Mouse (Mus musculus) MEL (cell line): ENCODE measurements at regions not wholly inside any gene's neighbourhood (a gene's known extent, or its start where the extent isn't known, plus 50 kb on each side); places are given as distances from the start of the nearest gene placed in this dataset.

ENCODE experiments used
- DNase-seq: peaks from one replicate; pipeline ENCODE4 v3.0.0; 2011; ENCODE audit warnings: low read depth, low spot score
- H3K27ac ChIP-seq: 2 replicates; pipeline ENCODE4 v1.5.1; 2012; ENCODE audit warnings: low read depth, mild to moderate bottlenecking, control low read depth, low read length, moderate library complexity; ENCODE audit not compliant: control insufficient read depth
- H3K27me3 ChIP-seq, 2 experiments: fragments of 150-350 bp in 1 of 2; sonication (generic) in 1 of 2; 2 replicates each; pipeline ENCODE4 v1.6.1; 2012; ENCODE audit warnings: low read length in 2 of 2, mild to moderate bottlenecking in 2 of 2, improper control_type of control experiment in 1 of 2, moderate library complexity in 1 of 2; ENCODE audit not compliant: insufficient read depth in 2 of 2, control insufficient read depth in 1 of 2
- H3K36me3 ChIP-seq, 2 experiments: 2 replicates each; pipeline ENCODE4 v1.6.1; 2012 to 2014; ENCODE audit warnings: low read length in 2 of 2, improper control_type of control experiment in 1 of 2, inconsistent platforms in 1 of 2, mild to moderate bottlenecking in 1 of 2; ENCODE audit not compliant: insufficient read depth in 2 of 2, control insufficient read depth in 1 of 2
- H3K4me1 ChIP-seq, 2 experiments: fragments of 150-350 bp in 1 of 2; sonication (generic) in 1 of 2; 2 replicates each; pipeline ENCODE4 v1.6.1; 2012; ENCODE audit warnings: low read length in 2 of 2, improper control_type of control experiment in 1 of 2, mild to moderate bottlenecking in 1 of 2; ENCODE audit not compliant: insufficient read depth in 2 of 2, control insufficient read depth in 1 of 2
- H3K4me3 ChIP-seq, 2 experiments: fragments of 150-350 bp in 1 of 2; sonication (generic) in 1 of 2; 2 replicates each; pipeline ENCODE4 v1.5.1; 2012; ENCODE audit warnings: low read depth in 2 of 2, low read length in 2 of 2, mild to moderate bottlenecking in 2 of 2, moderate library complexity in 2 of 2, control low read depth in 1 of 2, improper control_type of control experiment in 1 of 2; ENCODE audit not compliant: control insufficient read depth in 1 of 2, insufficient read depth in 1 of 2
- H3K79me2 ChIP-seq: 2 replicates; pipeline ENCODE4 v1.6.1; 2012; ENCODE audit warnings: mild to moderate bottlenecking, low read length, moderate library complexity; ENCODE audit not compliant: control insufficient read depth, poor library complexity, insufficient read depth
- H3K9ac ChIP-seq: 2 replicates; pipeline ENCODE4 v1.6.1; 2012; ENCODE audit warnings: low read depth, mild to moderate bottlenecking, control low read depth, low read length, moderate library complexity; ENCODE audit not compliant: control insufficient read depth, poor library complexity, severe bottlenecking
- H3K9me3 ChIP-seq: fragments of 150-350 bp; sonication (generic); replicated peaks from 2 replicates; pipeline ENCODE4 v1.6.1; 2012; ENCODE audit warnings: mild to moderate bottlenecking, low read length, improper control_type of control experiment, moderate library complexity; ENCODE audit not compliant: insufficient read depth
- BHLHE40 ChIP-seq: IDR thresholded peaks from 2 replicates; pipeline ENCODE4 v1.6.1; 2012; ENCODE audit warnings: low read depth, mild to moderate bottlenecking, inconsistent platforms, low read length, improper control_type of control experiment, borderline replicate concordance
- CHD1 ChIP-seq: IDR thresholded peaks from 2 replicates; pipeline ENCODE4 v1.6.1; 2012; ENCODE audit warnings: low read depth, mild to moderate bottlenecking, inconsistent platforms, low read length, improper control_type of control experiment
- CHD2 ChIP-seq: IDR thresholded peaks from 2 replicates; pipeline ENCODE4 v1.6.1; 2011; ENCODE audit warnings: low read length, improper control_type of control experiment
- E2F4 ChIP-seq: IDR thresholded peaks from 2 replicates; pipeline ENCODE4 v1.6.1; 2011; ENCODE audit warnings: low read depth, low read length, improper control_type of control experiment, borderline replicate concordance
- EP300 ChIP-seq, 2 experiments: IDR thresholded peaks; 2 replicates each; pipeline ENCODE4 v1.6.1; 2011; ENCODE audit warnings: improper control_type of control experiment in 2 of 2, low read length in 2 of 2, low read depth in 1 of 2, mild to moderate bottlenecking in 1 of 2
- ETS1 ChIP-seq: IDR thresholded peaks from 2 replicates; pipeline ENCODE4 v1.6.1; 2012; ENCODE audit warnings: low read depth, mild to moderate bottlenecking, inconsistent platforms, low read length, improper control_type of control experiment, moderate library complexity
- GABPA ChIP-seq: IDR thresholded peaks from 2 replicates; pipeline ENCODE4 v1.6.1; 2012; ENCODE audit warnings: low read depth, mild to moderate bottlenecking, inconsistent platforms, low read length, improper control_type of control experiment, moderate library complexity
- HCFC1 ChIP-seq: IDR thresholded peaks from 2 replicates; pipeline ENCODE4 v1.6.1; 2012; ENCODE audit warnings: low read depth, mild to moderate bottlenecking, inconsistent platforms, low read length, improper control_type of control experiment, moderate library complexity
- JUND ChIP-seq: IDR thresholded peaks from 2 replicates; pipeline ENCODE4 v1.6.1; 2011; ENCODE audit warnings: low read depth, mild to moderate bottlenecking, improper control_type of control experiment, low read length
- KAT2A ChIP-seq: conservative IDR thresholded peaks from 2 replicates; pipeline ENCODE4 v1.6.1; 2012; ENCODE audit warnings: low read depth, low read length, improper control_type of control experiment, inconsistent platforms
- MAFK ChIP-seq: IDR thresholded peaks from 2 replicates; pipeline ENCODE4 v1.6.1; 2011; ENCODE audit warnings: low read depth, mild to moderate bottlenecking, low read length, improper control_type of control experiment, borderline replicate concordance
- MAX ChIP-seq: IDR thresholded peaks from 2 replicates; pipeline ENCODE4 v1.6.1; 2011; ENCODE audit warnings: low read length, improper control_type of control experiment
- MAZ ChIP-seq: IDR thresholded peaks from 2 replicates; pipeline ENCODE4 v1.6.1; 2012; ENCODE audit warnings: low read depth, mild to moderate bottlenecking, inconsistent platforms, low read length, improper control_type of control experiment
- MEF2A ChIP-seq: IDR thresholded peaks from 2 replicates; pipeline ENCODE4 v1.6.1; 2014; ENCODE audit warnings: low read depth, mild to moderate bottlenecking, inconsistent platforms, low read length, improper control_type of control experiment; ENCODE audit not compliant: poor library complexity, insufficient replicate concordance, severe bottlenecking; ENCODE audit errors: extremely low read depth
- MXI1 ChIP-seq: IDR thresholded peaks from 2 replicates; pipeline ENCODE4 v1.6.1; 2011; ENCODE audit warnings: mild to moderate bottlenecking, low read depth, low read length, improper control_type of control experiment
- NELFE ChIP-seq: IDR thresholded peaks from 2 replicates; pipeline ENCODE4 v1.6.1; 2011; ENCODE audit warnings: low read depth, low read length, improper control_type of control experiment
- POLR2AphosphoS2 ChIP-seq: IDR thresholded peaks from 2 replicates; pipeline ENCODE4 v1.6.1; 2011; ENCODE audit warnings: low read length, improper control_type of control experiment
- RCOR1 ChIP-seq: IDR thresholded peaks from 2 replicates; pipeline ENCODE4 v1.6.1; 2012; ENCODE audit warnings: low read depth, mild to moderate bottlenecking, inconsistent platforms, low read length, improper control_type of control experiment
- SMC3 ChIP-seq: IDR thresholded peaks from 2 replicates; pipeline ENCODE4 v1.6.1; 2011; ENCODE audit warnings: low read depth, low read length, improper control_type of control experiment
- TBP ChIP-seq: IDR thresholded peaks from 2 replicates; pipeline ENCODE4 v1.8.0; 2011; ENCODE audit warnings: low read depth, low read length, improper control_type of control experiment
- TCF12 ChIP-seq: IDR thresholded peaks from 2 replicates; pipeline ENCODE4 v1.6.1; 2014; ENCODE audit warnings: low read depth, mild to moderate bottlenecking, inconsistent platforms, low read length, improper control_type of control experiment, moderate library complexity
- UBTF ChIP-seq: IDR thresholded peaks from 2 replicates; pipeline ENCODE4 v1.6.1; 2012; ENCODE audit warnings: low read depth, mild to moderate bottlenecking, inconsistent platforms, low read length, improper control_type of control experiment, moderate library complexity, borderline replicate concordance; ENCODE audit not compliant: insufficient read depth
- USF1 ChIP-seq: IDR thresholded peaks from 2 replicates; pipeline ENCODE4 v1.6.1; 2014; ENCODE audit warnings: low read depth, mild to moderate bottlenecking, inconsistent platforms, low read length, improper control_type of control experiment, moderate library complexity
- USF2 ChIP-seq, 2 experiments: IDR thresholded peaks; 2 replicates each; pipeline ENCODE4 v1.6.1; 2011 to 2012; ENCODE audit warnings: improper control_type of control experiment in 2 of 2, low read length in 2 of 2, borderline replicate concordance in 1 of 2, inconsistent platforms in 1 of 2, low read depth in 1 of 2, mild to moderate bottlenecking in 1 of 2; ENCODE audit not compliant: insufficient read depth in 1 of 2
- ZKSCAN1 ChIP-seq: IDR thresholded peaks from 2 replicates; pipeline ENCODE4 v1.6.1; 2012; ENCODE audit warnings: low read depth, mild to moderate bottlenecking, inconsistent platforms, low read length, improper control_type of control experiment, moderate library complexity

DNA sequence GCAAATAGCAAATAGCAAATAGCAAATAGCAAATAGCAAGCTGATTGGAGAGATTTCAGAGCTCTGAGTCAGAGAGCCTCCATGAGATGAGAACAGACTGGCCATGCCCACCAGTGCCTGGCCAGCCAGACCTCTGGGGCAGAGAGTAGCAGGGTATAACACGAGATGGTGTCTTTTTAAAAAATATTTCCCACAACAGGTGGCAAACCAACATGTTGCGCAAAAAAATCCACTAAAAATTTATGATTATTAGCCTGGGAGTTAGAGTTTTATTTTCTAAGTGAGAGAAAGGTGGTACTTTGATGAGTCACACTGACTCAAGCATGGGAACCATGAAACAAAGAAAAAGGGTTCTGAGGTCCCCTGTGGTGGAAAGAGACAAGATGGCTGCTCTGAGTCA lies 753.5 kb upstream of the Adam24 start:
- no peak overlapping the region for H3K27ac ChIP-seq
- no peaks in the 10 kb centered on the region for H3K36me3 ChIP-seq
- DNase-seq: no peak
- H3K9ac ChIP-seq: no peak overlapping the region
- H3K4me1 ChIP-seq: no peaks in the 10 kb centered on the region
- no peaks in the 10 kb centered on the region for H3K9me3 ChIP-seq
- TF ChIP-seq MXI1 (no peak), E2F4 (no peak), ETS1 (no peak), HCFC1 (no peak), JUND (no peak), MEF2A (no peak)
- TF ChIP-seq, all 39 proteins: peak for 0
- H3K27me3 ChIP-seq: no peaks in the 10 kb centered on the region
- H3K4me3 ChIP-seq: no peak overlapping the region
- H3K79me2 ChIP-seq: no peaks in the 10 kb centered on the region

DNA sequence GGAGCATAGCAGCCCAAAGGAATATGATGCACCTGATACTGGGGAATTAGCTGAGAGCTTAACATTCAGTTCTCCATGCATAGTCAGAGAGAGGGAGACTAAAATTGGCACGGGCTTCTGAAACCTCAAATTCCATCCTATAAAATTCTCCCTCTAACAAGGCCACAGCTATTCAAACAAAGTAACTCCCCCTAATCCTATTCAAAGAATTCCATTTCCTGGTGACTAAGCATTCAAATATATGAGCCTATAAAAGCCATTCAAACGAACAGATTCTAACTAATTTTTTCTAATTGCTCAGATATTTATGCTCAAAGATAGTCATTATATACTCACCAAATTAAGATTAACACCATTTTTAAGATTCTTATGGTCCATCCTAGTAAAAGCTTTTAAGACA lies 751.1 kb upstream of the Adam24 start:
- Histone ChIP-seq H3K27ac (no peak overlapping the region), H3K36me3 (no peaks in the 10 kb centered on the region), H3K27me3 (no peaks in the 10 kb centered on the region), H3K9me3 (no peaks in the 10 kb centered on the region), H3K4me1 (no peaks in the 10 kb centered on the region), H3K79me2 (no peaks in the 10 kb centered on the region), H3K4me3 (no peak overlapping the region), H3K9ac (no peak overlapping the region)
- DNase-seq: no peak
- TF ChIP-seq NELFE (no peak), MEF2A (no peak), SMC3 (no peak), TBP (no peak), CHD2 (no peak), MXI1 (no peak), POLR2AphosphoS2 (no peak), BHLHE40 (no peak), GABPA (no peak), HCFC1 (no peak)

DNA sequence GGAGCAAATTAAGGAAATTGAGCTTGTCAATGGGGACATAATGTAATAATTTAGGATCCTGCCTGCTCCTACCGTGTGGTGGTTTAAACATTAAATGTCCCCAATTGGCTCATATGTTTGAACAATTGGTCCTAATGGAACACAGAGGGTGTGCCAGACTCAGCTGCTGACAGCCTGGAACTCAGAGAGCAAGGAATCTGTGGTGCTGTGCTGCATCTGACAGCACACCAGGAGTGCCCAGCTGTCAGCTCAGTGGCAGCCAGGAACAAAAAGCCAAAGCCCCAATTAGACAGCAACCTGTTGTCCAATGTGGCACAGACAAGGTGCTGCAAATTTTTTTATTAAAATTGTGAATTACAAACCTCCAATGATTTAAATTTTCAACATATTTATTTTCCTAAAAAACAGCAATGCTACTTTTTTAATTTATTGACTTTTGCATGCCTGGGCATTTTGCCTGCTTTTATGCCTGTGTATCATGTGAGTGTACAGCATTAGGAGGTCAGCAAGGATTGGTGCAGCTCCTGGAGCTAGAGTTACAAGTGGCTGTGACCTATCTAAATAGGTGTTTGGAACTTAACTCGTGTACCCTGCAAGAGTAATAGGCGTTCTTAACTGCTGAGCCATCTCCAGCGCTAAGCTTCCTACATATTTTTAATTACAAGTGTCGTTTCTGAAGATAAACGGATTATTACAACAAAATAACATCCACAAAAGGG lies 724.5 kb upstream of the Adam24 start:
- Histone ChIP-seq H3K9me3 (no peaks in the 10 kb centered on the region), H3K27ac (no peak overlapping the region), H3K9ac (no peak overlapping the region), H3K4me1 (no peaks in the 10 kb centered on the region), H3K36me3 (no peaks in the 10 kb centered on the region), H3K4me3 (no peak overlapping the region), H3K79me2 (no peaks in the 10 kb centered on the region), H3K27me3 (no peaks in the 10 kb centered on the region)
- DNase-seq: no peak
- TF ChIP-seq EP300 (IDR thresholded peaks at IDR 0.05; ENCODE audit: low read depth in 1 of 2, low read length in 2 of 2) (no peak), MAX (no peak), USF2 (IDR thresholded peaks at IDR 0.05; ENCODE audit: borderline replicate concordance in 1 of 2, insufficient read depth in 1 of 2, low read depth in 1 of 2, low read length in 2 of 2) (no peak), MXI1 (no peak), MAZ (no peak), GABPA (no peak), USF1 (no peak), KAT2A (no peak), MAFK (no peak), CHD1 (no peak), UBTF (no peak), HCFC1 (no peak), TCF12 (no peak), ETS1 (no peak), RCOR1 (no peak), ZKSCAN1 (no peak)
